Mouse (Mus musculus) kidney, embryonic 16.5 days (tissue): ENCODE data around the gene Zscan20. TPM values are rescaled to one million over a fixed set of nuclear protein-coding genes. Genes with fewer than 3 reads are reported as not detected.

Source experiments
- polyA plus RNA-seq: library from polyadenylated mRNA; unstranded; fragments of >200 nt; fragmentation: Nextera tagmentation; extraction: Ambion mirVana; gene quantifications from 2 replicates; pipeline ENCODE4 v1.2.1, GENCODE M21; 2015

Gene Zscan20
- polyA plus RNA-seq, 1 experiment from 2014 or later: 4.8 TPM

Other genes starting within 250 kb of the Zscan20 start
- 3.5 and 4.3 TPM in 2 replicates for gene Tlr12, start 8.5 kb upstream of the Zscan20 start, polyA plus RNA-seq
- 19.4 and 21.4 TPM in 2 replicates for gene Phc2, start 44.6 kb upstream of the Zscan20 start, polyA plus RNA-seq
- gene A3galt2, start 145.3 kb upstream of the Zscan20 start, polyA plus RNA-seq: 0.24 and 0.35 TPM in 2 replicates
- 46.1 and 47.5 TPM in 2 replicates for gene Zfp362, start 195.9 kb upstream of the Zscan20 start, polyA plus RNA-seq